Mouse (Mus musculus) forebrain, embryonic 13.5 days (tissue): ENCODE data around the gene Rbms1. TPM values are rescaled to one million over a fixed set of nuclear protein-coding genes. Genes with fewer than 3 reads are reported as not detected.
A peak's percentile ranks its signal among the peaks of the same experiment; 100 is the strongest.

ENCODE experiments used
- ATAC-seq: fragments of 200-750 bp; cut with Nextera tagmentation; 2 replicates; pipeline ENCODE4 v1.8.0; 2017
- H3K27ac ChIP-seq: fragments of 300-500 bp; sonication (generic); 2 replicates; pipeline ENCODE4 v1.5.1; 2015; ENCODE audit warnings: inconsistent platforms, mild to moderate bottlenecking, moderate library complexity
- H3K27me3 ChIP-seq: fragments of 300-500 bp; sonication (generic); 2 replicates; pipeline ENCODE4 v1.6.1; 2015; ENCODE audit warnings: mild to moderate bottlenecking, inconsistent platforms
- H3K36me3 ChIP-seq: fragments of 300-500 bp; sonication (generic); 2 replicates; pipeline ENCODE4 v1.6.1; 2015; ENCODE audit warnings: mild to moderate bottlenecking, inconsistent platforms; ENCODE audit not compliant: poor library complexity, severe bottlenecking
- H3K4me1 ChIP-seq: fragments of 300-500 bp; sonication (generic); 2 replicates; pipeline ENCODE4 v1.6.1; 2015; ENCODE audit warnings: inconsistent platforms
- H3K4me2 ChIP-seq: fragments of 300-500 bp; sonication (generic); 2 replicates; pipeline ENCODE4 v1.6.1; 2015; ENCODE audit warnings: inconsistent platforms, mild to moderate bottlenecking, moderate library complexity
- H3K4me3 ChIP-seq: fragments of 300-500 bp; sonication (generic); 2 replicates; pipeline ENCODE4 v1.5.1; 2015; ENCODE audit warnings: mild to moderate bottlenecking, inconsistent platforms
- H3K9ac ChIP-seq: fragments of 300-500 bp; sonication (generic); 2 replicates; pipeline ENCODE4 v1.6.1; 2015; ENCODE audit warnings: mild to moderate bottlenecking, inconsistent platforms
- H3K9me3 ChIP-seq: fragments of 300-500 bp; sonication (generic); replicated peaks from 2 replicates; pipeline ENCODE4 v1.6.1; 2016; ENCODE audit warnings: inconsistent platforms
- WGBS: fragments of 180-500 bp; shearing (Covaris S2); methylation state at CpG from one replicate; pipeline ENCODE4 v1.1.7; 2015; 5-methylcytosine and 5-hydroxymethylcytosine counted together
- polyA plus RNA-seq: library from polyadenylated mRNA; unstranded; fragments of >200 nt; fragmentation: Nextera tagmentation; extraction: Ambion mirVana; gene quantifications from 2 replicates; pipeline ENCODE4 v1.2.1, GENCODE M21; 2015

The Rbms1 gene
- polyA plus RNA-seq, 1 experiment from 2014 or later = 14.2 TPM

DNA sequence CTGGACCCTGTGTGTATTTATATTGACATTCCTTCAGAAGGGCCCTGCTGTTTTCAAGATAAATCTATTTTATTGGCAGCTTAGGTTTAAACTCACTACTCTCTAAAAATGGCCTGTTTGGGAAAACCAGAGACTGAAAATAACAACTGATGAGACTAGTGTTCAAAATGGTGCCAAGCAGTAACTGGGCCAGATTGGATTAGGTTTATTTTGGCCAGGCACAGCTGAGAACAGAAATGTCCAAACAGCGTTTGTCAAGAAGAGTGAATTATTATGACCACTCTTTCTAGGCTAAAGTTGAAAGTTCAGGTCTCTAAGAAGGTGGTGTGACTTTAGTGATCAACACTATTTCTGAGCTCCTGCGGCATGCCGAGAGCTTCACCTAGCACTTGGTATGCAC, 240.0 kb downstream of the Rbms1 start:
- no peaks in the 10 kb centered on the region for H3K9me3 ChIP-seq
- H3K27ac ChIP-seq = no peak overlapping the region
- H3K9ac ChIP-seq = no peak overlapping the region
- H3K4me2 ChIP-seq = no peak overlapping the region
- H3K27me3 ChIP-seq = peaks cover 28% of the 10 kb centered on the region
- 95% methylated on average over 3 of the region's 3 CpGs for WGBS
- no peak for ATAC-seq
- no peaks in the 10 kb centered on the region for H3K36me3 ChIP-seq
- H3K4me3 ChIP-seq = no peak overlapping the region
- H3K4me1 ChIP-seq = peaks cover 8% of the 10 kb centered on the region; the same call in 1 of the 2 replicates

DNA sequence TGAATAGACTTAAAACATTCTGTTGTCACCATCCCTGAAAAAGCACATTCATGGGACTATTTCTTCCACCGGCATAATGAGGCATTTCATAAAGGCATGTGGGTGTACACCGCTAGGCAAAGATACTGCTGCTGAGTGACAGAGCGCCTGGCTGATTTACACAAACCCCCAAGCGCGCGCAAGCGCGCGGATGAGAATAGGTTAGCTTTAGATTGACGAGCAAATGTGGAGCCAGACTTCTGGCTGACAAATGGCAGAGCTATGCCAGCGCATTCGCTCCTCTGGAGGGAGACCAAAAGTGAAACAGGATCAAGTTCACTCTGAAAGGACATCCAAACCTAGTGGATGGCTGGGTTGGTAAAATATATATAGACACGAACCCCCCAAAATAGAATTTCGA, 240.5 kb downstream of the Rbms1 start, which contains the start of gene Itgb6:
Gene Itgb6 (minus strand): TSS at position 130 of the 400 bp plus-strand sequence.
- Histone ChIP-seq H3K27ac (no peak within 1 kb of the TSS), H3K4me1 (peaks cover 10% of the 10 kb centered on the region; the same call in 1 of the 2 replicates), H3K27me3 (peaks cover 31% of the 10 kb centered on the region), H3K4me2 (peak within 1 kb of the TSS; percentile 39), H3K9me3 (no peaks in the 10 kb centered on the region), H3K4me3 (no peak within 1 kb of the TSS), H3K36me3 (no peaks in the 10 kb centered on the region), H3K9ac (no peak within 1 kb of the TSS)
- peak; percentile 90 for ATAC-seq
- WGBS = 39% methylated on average over 14 of the region's 14 CpGs

DNA sequence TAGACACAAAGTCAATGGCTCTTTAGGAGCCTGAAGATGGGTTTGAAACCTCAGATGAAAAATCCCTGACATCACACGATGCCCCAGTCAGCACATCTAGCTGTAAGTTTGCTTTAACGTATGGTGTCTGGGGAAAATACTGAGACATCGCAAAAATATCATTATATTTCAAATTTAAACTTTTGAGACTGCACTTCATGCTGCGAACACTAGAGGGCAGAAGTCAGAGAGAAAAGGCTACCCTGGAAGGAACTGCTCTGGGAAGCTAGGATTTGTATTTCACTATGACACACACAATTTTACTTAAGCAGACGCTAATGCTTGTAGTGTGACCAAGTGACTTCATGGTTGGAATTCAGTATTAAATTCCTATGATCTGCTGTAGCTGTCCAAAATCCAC, 242.1 kb downstream of the Rbms1 start:
- Histone ChIP-seq H3K27me3 (peaks cover 38% of the 10 kb centered on the region), H3K4me1 (peaks cover 13% of the 10 kb centered on the region), H3K4me3 (no peak overlapping the region), H3K36me3 (no peaks in the 10 kb centered on the region), H3K9ac (no peak overlapping the region), H3K9me3 (no peaks in the 10 kb centered on the region), H3K4me2 (no peak overlapping the region), H3K27ac (no peak overlapping the region)
- WGBS = 27% methylated on average over 5 of the region's 5 CpGs
- ATAC-seq = peak; percentile 44; the same call in 1 of the 2 replicates

DNA sequence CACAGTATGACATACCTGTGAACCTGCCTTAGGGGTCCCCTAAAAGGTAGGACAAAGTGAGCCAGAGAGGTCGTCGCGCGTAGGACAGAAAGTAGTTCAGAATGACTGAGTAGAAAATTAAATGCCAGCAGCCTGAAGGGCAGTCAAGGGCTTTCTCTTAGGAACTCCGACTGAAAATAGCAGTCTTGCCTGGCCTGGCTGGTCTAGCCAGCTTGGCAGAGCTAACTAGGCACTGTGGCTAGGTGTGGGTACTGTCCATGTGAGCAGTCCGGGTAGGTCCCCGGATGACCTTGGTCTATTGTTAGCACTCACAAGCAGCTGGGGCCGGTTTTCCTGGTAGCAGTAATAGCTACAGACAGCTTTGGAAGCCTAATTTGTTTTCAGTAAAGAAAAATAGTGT, 242.8 kb downstream of the Rbms1 start:
- H3K27me3 ChIP-seq = peaks cover 39% of the 10 kb centered on the region
- H3K36me3 ChIP-seq = no peaks in the 10 kb centered on the region
- H3K27ac ChIP-seq = no peak overlapping the region
- H3K9ac ChIP-seq = no peak overlapping the region
- no peaks in the 10 kb centered on the region for H3K9me3 ChIP-seq
- no peak for ATAC-seq
- peaks cover 19% of the 10 kb centered on the region for H3K4me1 ChIP-seq
- 81% methylated on average over 8 of the region's 8 CpGs for WGBS
- no peak overlapping the region for H3K4me2 ChIP-seq
- no peak overlapping the region for H3K4me3 ChIP-seq

DNA sequence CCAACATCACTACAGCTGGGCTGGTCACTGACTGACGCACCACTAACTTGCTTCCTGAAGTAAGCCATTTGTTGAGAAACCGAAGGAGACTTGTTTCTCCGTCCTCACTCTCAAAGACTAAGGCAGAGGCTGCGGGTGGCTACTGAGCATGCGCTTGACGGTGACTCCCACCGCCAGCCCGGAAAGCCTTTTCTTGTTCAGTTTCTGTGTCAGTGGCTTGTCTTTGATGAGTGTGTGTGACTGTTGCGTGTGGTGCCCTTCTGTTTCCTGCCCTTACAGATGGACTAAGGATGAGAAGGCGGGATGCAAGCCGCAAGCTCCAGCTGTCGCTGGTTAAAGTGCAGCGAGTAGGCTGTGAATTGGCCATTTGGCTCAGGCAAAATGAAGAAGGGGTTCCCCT, 245.6 kb downstream of the Rbms1 start:
- H3K4me2 ChIP-seq = no peak overlapping the region

DNA sequence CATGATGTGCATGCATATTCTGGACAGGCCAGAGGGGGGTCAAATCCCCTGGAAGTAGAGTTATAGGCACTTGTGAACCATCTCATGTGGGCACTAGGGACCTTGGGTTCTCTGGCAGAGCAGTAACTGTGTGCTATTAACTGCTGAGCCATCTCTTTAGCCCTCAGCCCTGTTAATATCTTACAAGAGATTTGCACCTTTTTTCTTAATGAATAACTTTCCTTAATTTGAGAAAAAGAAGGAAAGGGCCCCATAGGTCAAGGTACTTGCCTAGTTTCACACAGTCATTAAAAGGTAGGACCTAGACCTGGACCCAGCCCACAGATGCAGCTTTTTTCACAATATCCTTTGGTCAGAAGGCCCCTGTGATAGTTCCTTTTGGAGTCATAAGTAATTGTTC, 246.4 kb downstream of the Rbms1 start:
- Histone ChIP-seq H3K4me3 (no peak overlapping the region), H3K4me1 (peaks cover 33% of the 10 kb centered on the region), H3K27me3 (peaks cover 42% of the 10 kb centered on the region), H3K9ac (no peak overlapping the region), H3K36me3 (no peaks in the 10 kb centered on the region), H3K4me2 (no peak overlapping the region), H3K9me3 (no peaks in the 10 kb centered on the region), H3K27ac (no peak overlapping the region)
- no peak for ATAC-seq

More for the DNA sequence above, 245.6 kb downstream of the Rbms1 start:
- no peaks in the 10 kb centered on the region for H3K9me3 ChIP-seq
- no peak overlapping the region for H3K27ac ChIP-seq
- peaks cover 36% of the 10 kb centered on the region for H3K27me3 ChIP-seq
- no peak for ATAC-seq
- H3K4me1 ChIP-seq = peaks cover 37% of the 10 kb centered on the region
- H3K9ac ChIP-seq = no peak overlapping the region
- no peak overlapping the region for H3K4me3 ChIP-seq
- H3K36me3 ChIP-seq = no peaks in the 10 kb centered on the region
- 75% methylated on average over 13 of the region's 13 CpGs for WGBS

DNA sequence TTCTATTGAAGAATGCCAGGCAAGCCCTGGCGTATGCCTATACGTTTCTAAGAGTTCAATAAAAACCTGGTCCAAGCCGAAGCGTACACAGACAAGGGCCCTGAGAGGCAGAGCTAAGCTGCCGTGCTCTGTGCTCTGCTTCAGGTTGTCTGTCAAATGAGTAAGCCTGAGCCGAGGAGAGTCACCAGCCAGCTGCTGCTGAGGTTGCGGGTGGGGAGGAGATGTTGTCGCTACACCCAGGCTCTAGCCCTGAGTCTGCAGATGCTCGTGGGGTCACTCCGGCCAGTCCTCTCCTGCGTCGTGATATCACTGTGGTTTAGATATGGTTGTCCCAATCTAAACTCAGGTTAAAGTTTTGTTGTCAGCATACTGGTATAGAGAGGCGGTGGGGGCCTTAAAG, 247.2 kb downstream of the Rbms1 start:
- Histone ChIP-seq H3K9me3 (no peaks in the 10 kb centered on the region), H3K27ac (no peak overlapping the region), H3K27me3 (peaks cover 48% of the 10 kb centered on the region), H3K4me1 (peaks cover 33% of the 10 kb centered on the region), H3K4me2 (no peak overlapping the region), H3K9ac (no peak overlapping the region), H3K36me3 (no peaks in the 10 kb centered on the region), H3K4me3 (no peak overlapping the region)
- no peak for ATAC-seq
- 73% methylated on average over 13 of the region's 13 CpGs for WGBS

DNA sequence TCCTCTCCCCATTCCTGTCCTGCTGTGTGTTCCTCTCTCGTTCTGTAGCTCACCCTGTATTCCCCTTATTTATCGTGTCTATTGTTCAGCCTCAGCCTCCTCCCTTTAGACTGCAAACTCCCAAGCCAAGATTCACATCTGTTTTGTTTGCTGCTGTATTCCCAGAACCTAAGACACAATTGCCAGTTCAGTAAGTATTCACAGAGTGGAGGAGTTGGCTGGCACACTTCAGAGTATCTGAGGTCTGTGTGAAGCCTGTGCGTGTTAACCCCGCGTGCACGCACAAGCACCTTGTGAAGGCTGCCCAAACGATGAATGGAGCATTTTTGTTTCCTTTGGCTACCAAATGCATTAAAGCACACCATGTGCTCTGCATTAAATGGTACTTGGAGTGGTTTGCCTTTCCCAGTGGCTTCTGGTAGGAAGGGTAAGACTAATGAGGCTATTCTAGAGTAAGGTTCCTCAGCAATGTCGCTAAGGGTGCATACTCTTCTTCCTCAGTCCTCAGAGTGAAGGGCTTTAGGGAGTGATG, 248.0 kb downstream of the Rbms1 start:
- Histone ChIP-seq H3K4me3 (no peak overlapping the region), H3K4me2 (peak overlapping the region; percentile 33; the same call in 1 of the 2 replicates), H3K36me3 (no peaks in the 10 kb centered on the region), H3K4me1 (peaks cover 33% of the 10 kb centered on the region), H3K9me3 (no peaks in the 10 kb centered on the region), H3K27me3 (peaks cover 44% of the 10 kb centered on the region), H3K9ac (no peak overlapping the region), H3K27ac (peak overlapping the region; percentile 35; the same call in 1 of the 2 replicates)
- 0 out of 2 replicates have a peak, but pooled peaks have one; percentile 19 for ATAC-seq
- 31% methylated on average over 8 of the region's 8 CpGs for WGBS

DNA sequence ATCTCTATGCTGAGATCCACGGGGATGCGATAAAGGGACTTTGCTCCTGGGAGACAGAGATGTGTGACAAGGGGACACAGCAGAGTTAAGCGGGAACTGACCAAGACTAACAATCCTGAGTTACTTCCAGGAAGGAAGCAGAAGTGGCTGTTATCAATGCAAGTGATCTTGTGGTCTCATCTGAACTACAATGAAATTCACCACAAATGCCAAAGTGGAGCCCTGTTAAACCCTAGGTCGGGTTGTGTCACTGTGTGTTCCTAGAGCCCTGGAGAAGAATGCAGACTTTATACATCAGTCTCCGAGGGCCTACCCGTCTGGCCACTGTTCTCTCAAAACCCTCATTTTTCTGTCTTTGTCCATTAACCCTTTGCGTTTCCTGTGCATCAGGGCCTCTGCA, 248.5 kb downstream of the Rbms1 start:
- Histone ChIP-seq H3K27me3 (peaks cover 41% of the 10 kb centered on the region), H3K27ac (peak overlapping the region; percentile 35; the same call in 1 of the 2 replicates)
- ATAC-seq = peak; percentile 16; the same call in 1 of the 2 replicates

DNA sequence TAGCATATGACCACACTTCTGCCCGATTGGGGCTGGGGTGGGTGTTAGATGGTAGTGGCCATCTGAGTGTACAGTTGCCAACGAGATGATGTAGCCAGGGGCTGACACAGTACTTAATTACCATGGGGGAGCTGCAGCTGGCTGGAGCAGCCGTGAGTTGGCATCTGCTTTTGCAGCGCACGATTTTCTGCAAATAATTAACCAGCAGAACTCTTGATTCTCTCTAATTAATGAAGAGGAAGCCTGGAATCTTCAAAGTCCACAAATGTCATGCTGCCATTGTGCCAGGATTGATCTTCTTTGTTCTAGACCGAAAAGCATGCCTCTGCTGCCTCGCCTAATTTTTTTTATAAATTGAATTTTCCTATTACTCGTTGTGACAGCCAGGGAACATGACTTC, 249.1 kb downstream of the Rbms1 start:
- peak overlapping the region; percentile 33 for H3K4me2 ChIP-seq
- no peak overlapping the region for H3K4me3 ChIP-seq
- peak overlapping the region; percentile 35; the same call in 1 of the 2 replicates for H3K27ac ChIP-seq
- no peak overlapping the region for H3K9ac ChIP-seq
- H3K36me3 ChIP-seq = no peaks in the 10 kb centered on the region
- peak; percentile 77 for ATAC-seq
- H3K4me1 ChIP-seq = peaks cover 33% of the 10 kb centered on the region
- peaks cover 35% of the 10 kb centered on the region for H3K27me3 ChIP-seq
- 11% methylated on average over 8 of the region's 8 CpGs for WGBS
- H3K9me3 ChIP-seq = no peaks in the 10 kb centered on the region

More for the DNA sequence above, 248.5 kb downstream of the Rbms1 start:
- Histone ChIP-seq H3K9ac (no peak overlapping the region), H3K4me3 (no peak overlapping the region), H3K4me1 (peaks cover 33% of the 10 kb centered on the region), H3K9me3 (no peaks in the 10 kb centered on the region), H3K4me2 (peak overlapping the region; percentile 33), H3K36me3 (no peaks in the 10 kb centered on the region)
- 26% methylated on average over 7 of the region's 7 CpGs for WGBS

DNA sequence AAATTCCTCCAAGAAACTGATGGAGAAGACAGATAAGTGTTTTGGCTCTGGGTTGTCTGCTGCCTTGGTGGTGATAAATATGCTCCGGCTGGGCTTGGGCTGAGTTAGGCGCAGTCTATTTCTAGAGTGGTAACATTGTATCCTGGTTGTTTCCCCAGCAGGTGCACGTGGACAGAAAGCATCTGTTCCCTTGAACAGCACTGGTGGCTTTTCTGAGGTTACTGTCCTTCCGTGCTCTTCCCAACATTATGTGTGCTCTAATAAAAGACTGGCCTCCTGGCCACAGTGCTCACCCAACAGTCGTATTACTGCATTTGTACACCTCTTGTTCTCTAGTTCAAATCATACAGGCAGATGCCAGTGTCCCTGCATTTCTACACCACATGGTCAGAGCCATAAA, 250.1 kb downstream of the Rbms1 start:
- H3K27ac ChIP-seq = no peak overlapping the region
- no peaks in the 10 kb centered on the region for H3K36me3 ChIP-seq
- peaks cover 26% of the 10 kb centered on the region for H3K27me3 ChIP-seq
- ATAC-seq = no peak
- H3K4me2 ChIP-seq = no peak overlapping the region
- no peaks in the 10 kb centered on the region for H3K9me3 ChIP-seq
- 76% methylated on average over 5 of the region's 5 CpGs for WGBS
- H3K4me3 ChIP-seq = no peak overlapping the region
- no peak overlapping the region for H3K9ac ChIP-seq
- peaks cover 33% of the 10 kb centered on the region for H3K4me1 ChIP-seq

DNA sequence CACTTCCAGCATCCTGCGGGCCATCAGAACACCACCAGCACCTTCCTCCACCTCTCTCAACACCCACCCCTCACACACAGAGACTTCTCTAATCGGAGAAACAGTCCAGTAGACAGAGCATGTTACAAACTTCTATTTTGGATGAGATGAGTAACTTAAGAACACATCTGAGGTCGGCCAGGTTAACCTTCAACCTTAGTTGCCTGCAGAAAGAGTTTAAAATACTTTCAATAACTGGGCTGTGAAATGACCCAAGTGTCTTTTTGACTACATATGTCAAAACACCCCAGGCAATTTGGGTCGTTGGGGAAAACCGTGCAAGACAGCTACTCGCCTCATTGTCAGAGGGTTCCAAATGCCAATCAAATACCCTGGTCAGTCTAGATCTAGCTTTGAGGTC, 250.5 kb downstream of the Rbms1 start:
- peaks cover 23% of the 10 kb centered on the region for H3K27me3 ChIP-seq
- peaks cover 31% of the 10 kb centered on the region for H3K4me1 ChIP-seq
- WGBS = 71% methylated on average over 6 of the region's 6 CpGs
- no peak overlapping the region for H3K4me3 ChIP-seq
- no peaks in the 10 kb centered on the region for H3K36me3 ChIP-seq
- H3K27ac ChIP-seq = no peak overlapping the region
- H3K9me3 ChIP-seq = no peaks in the 10 kb centered on the region
- no peak overlapping the region for H3K4me2 ChIP-seq
- H3K9ac ChIP-seq = no peak overlapping the region
- ATAC-seq = no peak
